Mouse (Mus musculus) embryonic facial prominence, embryonic 15.5 days (tissue): ENCODE results near the gene Tmem198b. TPM values are rescaled to one million over a fixed set of nuclear protein-coding genes. Genes with fewer than 3 reads are reported as not detected.
A peak's percentile ranks its signal among the peaks of the same experiment; 100 is the strongest.

ENCODE experiments used
- ATAC-seq: fragments of 200-750 bp; cut with Nextera tagmentation; 2 replicates; pipeline ENCODE4 v1.8.0; 2017; ENCODE audit warnings: low read depth, moderate TSS enrichment; ENCODE audit not compliant: insufficient number of reproducible peaks, low FRiP score, low TSS enrichment
- H3K27ac ChIP-seq: fragments of 300-500 bp; sonication (generic); replicated peaks from 2 replicates; pipeline ENCODE4 v1.5.1; 2015; ENCODE audit warnings: mild to moderate bottlenecking, inconsistent platforms
- H3K27me3 ChIP-seq: fragments of 300-500 bp; sonication (generic); 2 replicates; pipeline ENCODE4 v1.6.1; 2015; ENCODE audit warnings: inconsistent platforms
- H3K36me3 ChIP-seq: fragments of 300-500 bp; sonication (generic); 2 replicates; pipeline ENCODE4 v1.6.1; 2015; ENCODE audit warnings: mild to moderate bottlenecking, inconsistent platforms
- H3K4me1 ChIP-seq: fragments of 300-500 bp; sonication (generic); 2 replicates; pipeline ENCODE4 v1.6.1; 2015; ENCODE audit warnings: inconsistent platforms
- H3K4me2 ChIP-seq: fragments of 300-500 bp; sonication (generic); replicated peaks from 2 replicates; pipeline ENCODE4 v1.6.1; 2015; ENCODE audit warnings: mild to moderate bottlenecking, inconsistent platforms
- H3K4me3 ChIP-seq: fragments of 300-500 bp; sonication (generic); replicated peaks from 2 replicates; pipeline ENCODE4 v1.5.1; 2015; ENCODE audit warnings: mild to moderate bottlenecking, inconsistent platforms
- H3K9ac ChIP-seq: fragments of 300-500 bp; sonication (generic); 2 replicates; pipeline ENCODE4 v1.6.1; 2015; ENCODE audit warnings: inconsistent platforms
- H3K9me3 ChIP-seq: fragments of 300-500 bp; sonication (generic); replicated peaks from 2 replicates; pipeline ENCODE4 v1.6.1; 2016; ENCODE audit warnings: inconsistent platforms
- WGBS: fragments of 180-500 bp; shearing (Covaris S2); methylation state at CpG from one replicate; pipeline ENCODE4 v1.1.7; 2015; 5-methylcytosine and 5-hydroxymethylcytosine counted together
- polyA plus RNA-seq: library from polyadenylated mRNA; unstranded; fragments of >200 nt; fragmentation: Nextera tagmentation; extraction: Ambion mirVana; gene quantifications from 2 replicates; pipeline ENCODE4 v1.2.1, GENCODE M21; 2015

Tmem198b gene
- polyA plus RNA-seq, 1 experiment from 2014 or later = 28.1 TPM

DNA sequence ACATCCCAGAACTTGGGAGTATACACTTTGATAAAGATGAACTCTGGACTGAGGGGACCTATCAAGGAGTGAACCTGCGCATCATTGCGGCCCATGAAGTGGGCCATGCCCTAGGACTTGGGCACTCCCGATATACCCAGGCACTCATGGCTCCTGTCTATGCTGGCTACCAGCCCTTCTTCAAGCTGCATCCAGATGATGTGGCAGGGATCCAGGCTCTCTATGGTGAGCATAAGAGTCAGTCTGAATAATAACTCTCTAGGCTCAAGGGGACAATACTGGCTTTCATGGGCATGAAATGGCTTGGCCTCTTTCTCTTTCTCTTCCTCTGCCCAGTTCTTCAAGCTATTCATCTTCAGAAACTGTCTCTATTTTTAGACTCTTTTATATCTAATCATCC is 8.6 kb downstream of the Tmem198b start:
- Histone ChIP-seq H3K4me1 (no peaks in the 10 kb centered on the region), H3K9me3 (no peaks in the 10 kb centered on the region), H3K9ac (no peak overlapping the region), H3K27ac (no peak overlapping the region), H3K36me3 (peaks cover 16% of the 10 kb centered on the region), H3K4me2 (no peak overlapping the region), H3K27me3 (no peaks in the 10 kb centered on the region), H3K4me3 (no peak overlapping the region)
- ATAC-seq = no peak
- WGBS = 90% methylated on average over 3 of the region's 3 CpGs

DNA sequence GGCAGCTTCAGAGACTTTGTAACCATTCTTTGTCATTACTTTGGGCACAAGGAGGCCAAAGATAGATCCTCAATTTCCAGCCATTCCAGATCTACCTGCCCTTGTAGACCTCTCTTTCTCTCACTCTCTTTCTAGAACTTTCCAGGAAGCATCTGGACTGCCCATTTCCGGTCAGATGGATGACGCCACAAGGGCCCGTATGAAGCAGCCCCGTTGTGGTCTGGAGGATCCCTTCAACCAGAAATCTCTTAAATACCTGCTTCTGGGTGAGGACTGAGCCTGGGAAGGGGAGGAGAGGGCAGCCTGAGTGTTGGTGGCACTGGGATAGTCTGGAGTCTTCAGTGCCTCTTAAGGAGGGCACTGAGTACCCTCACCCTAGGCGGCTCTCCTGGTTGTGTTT is 9.8 kb downstream of the Tmem198b start:
- H3K27me3 ChIP-seq = no peaks in the 10 kb centered on the region
- no peaks in the 10 kb centered on the region for H3K9me3 ChIP-seq
- H3K4me3 ChIP-seq = no peak overlapping the region
- H3K36me3 ChIP-seq = peaks cover 10% of the 10 kb centered on the region; the same call in 1 of the 2 replicates
- H3K9ac ChIP-seq = no peak overlapping the region
- H3K27ac ChIP-seq = no peak overlapping the region
- 89% methylated on average over 5 of the region's 5 CpGs for WGBS
- no peak for ATAC-seq
- H3K4me1 ChIP-seq = no peaks in the 10 kb centered on the region
- no peak overlapping the region for H3K4me2 ChIP-seq

DNA sequence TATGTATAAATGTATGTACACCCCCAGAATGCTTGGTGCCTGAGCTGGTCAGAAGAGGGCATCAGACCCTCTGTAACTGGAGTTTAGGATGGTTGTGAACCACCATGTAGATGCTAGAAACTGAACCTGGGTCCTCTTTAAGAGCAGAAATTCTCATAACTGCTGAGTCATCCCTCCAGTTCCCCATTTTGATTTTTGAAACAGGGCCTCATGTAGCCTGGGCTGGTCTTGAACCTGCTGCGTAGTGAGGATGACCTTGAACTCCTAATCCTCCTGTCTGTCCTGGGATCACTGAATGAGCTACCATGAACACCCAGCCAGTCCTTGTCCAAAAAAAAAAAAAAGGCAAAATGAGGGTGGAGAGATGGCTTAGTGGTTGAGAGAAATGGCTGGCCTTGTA is 10.9 kb downstream of the Tmem198b start:
- 0 out of 2 replicates have a peak, but pooled peaks cover 3% of the 10 kb centered on the region for H3K36me3 ChIP-seq
- H3K27me3 ChIP-seq = no peaks in the 10 kb centered on the region
- H3K4me3 ChIP-seq = no peak overlapping the region
- ATAC-seq = no peak
- H3K27ac ChIP-seq = no peak overlapping the region
- no peaks in the 10 kb centered on the region for H3K9me3 ChIP-seq
- WGBS = 91% methylated on average over 1 of the region's 1 CpGs
- H3K4me1 ChIP-seq = no peaks in the 10 kb centered on the region
- H3K4me2 ChIP-seq = no peak overlapping the region
- no peak overlapping the region for H3K9ac ChIP-seq

DNA sequence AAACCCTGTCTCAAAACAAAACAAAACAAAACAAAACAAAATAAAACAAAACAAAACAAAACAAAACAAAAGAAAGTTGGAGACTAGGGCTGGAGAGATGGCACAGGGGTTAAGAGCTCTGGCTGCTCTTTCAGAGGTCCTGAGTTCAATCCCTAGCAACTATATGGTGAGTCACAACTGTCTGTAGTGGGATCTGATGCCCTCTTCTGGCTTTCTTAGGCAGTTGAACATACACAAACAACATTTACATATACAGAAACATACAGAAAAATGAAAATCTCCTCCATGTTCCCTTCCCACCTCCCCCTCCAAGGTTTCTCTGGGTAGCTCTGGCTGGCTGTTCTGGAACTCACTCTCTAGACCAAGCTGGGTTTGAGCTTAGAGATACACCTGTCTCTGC is 12.1 kb downstream of the Tmem198b start:
- H3K4me1 ChIP-seq = no peaks in the 10 kb centered on the region
- H3K4me3 ChIP-seq = no peak overlapping the region
- no peak overlapping the region for H3K27ac ChIP-seq
- no peak overlapping the region for H3K4me2 ChIP-seq
- H3K27me3 ChIP-seq = no peaks in the 10 kb centered on the region
- no peaks in the 10 kb centered on the region for H3K36me3 ChIP-seq
- H3K9me3 ChIP-seq = no peaks in the 10 kb centered on the region
- H3K9ac ChIP-seq = no peak overlapping the region
- ATAC-seq = no peak

DNA sequence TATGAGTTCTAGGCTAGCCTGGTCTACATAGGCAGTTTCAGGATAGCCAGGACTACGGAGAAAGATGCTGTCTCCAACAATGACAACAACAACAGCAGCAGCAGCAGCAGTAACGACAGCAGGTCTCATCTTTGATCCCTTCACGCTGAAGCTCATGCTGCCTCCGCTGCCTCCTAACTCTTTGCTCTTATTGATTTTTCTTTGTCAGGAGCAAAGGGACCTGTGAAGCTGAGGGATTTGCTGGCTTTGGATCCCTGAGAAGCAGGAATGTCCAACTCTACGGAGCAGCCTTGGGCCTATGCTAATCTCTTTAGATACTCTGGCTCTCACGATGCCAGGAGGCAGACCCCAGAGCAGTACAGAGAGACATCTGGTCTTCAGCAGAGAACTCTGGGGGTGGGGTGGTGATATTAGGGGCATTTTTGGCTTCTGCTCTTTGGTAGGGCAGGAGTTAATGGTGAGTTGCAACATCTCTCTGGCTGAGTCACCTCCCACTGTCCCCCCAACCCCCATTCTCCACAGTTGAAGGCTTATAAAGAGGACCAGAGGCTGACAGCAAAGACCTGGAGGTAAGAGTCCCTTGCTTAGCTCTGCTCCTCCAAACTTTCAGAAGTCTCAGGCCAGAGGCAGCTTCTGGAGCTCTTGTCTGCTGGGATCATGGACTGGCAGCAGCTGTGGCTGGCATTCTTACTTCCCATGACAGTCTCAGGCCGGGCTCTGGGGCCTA is 13.6 kb downstream of the Tmem198b start, which contains the start of gene Mmp19:
Mmp19 (plus strand) TSS at position 513 of the 727 bp plus-strand sequence.
- Histone ChIP-seq H3K27ac (no peak within 1 kb of the TSS), H3K9me3 (no peaks in the 10 kb centered on the region), H3K9ac (no peak within 1 kb of the TSS), H3K4me1 (no peaks in the 10 kb centered on the region), H3K4me3 (no peak within 1 kb of the TSS), H3K27me3 (no peaks in the 10 kb centered on the region), H3K36me3 (no peaks in the 10 kb centered on the region), H3K4me2 (no peak within 1 kb of the TSS)
- 65% methylated on average over 7 of the region's 7 CpGs for WGBS
- ATAC-seq = no peak

DNA sequence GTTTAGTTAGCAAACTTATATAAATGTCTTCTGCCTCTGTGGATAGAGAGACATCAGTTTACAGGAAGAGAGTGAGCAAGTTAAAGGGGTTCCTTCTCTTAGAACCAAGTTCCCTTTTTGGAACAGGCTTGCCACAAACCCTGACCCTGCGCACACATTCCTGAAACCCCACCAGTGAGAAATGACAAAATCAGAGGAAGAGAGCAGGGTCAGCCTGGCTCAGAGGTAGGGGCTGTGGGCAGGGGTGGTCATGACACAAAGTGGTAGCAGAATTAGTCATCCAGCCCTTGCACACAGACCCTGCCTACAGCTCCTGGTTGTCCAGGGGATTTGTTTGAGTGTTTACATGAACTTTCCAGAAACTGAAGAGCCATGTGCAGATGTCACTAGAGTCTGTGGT is 24.0 kb downstream of the Tmem198b start:
- H3K4me1 ChIP-seq = peaks cover 13% of the 10 kb centered on the region
- WGBS = 78% methylated on average over 1 of the region's 1 CpGs
- no peaks in the 10 kb centered on the region for H3K27me3 ChIP-seq
- 0 out of 2 replicates have a peak, but pooled peaks cover 5% of the 10 kb centered on the region for H3K9me3 ChIP-seq
- no peak for ATAC-seq
- no peak overlapping the region for H3K4me2 ChIP-seq
- peak overlapping the region; percentile 84 for H3K27ac ChIP-seq
- H3K9ac ChIP-seq = no peak overlapping the region
- H3K4me3 ChIP-seq = no peak overlapping the region
- no peaks in the 10 kb centered on the region for H3K36me3 ChIP-seq

DNA sequence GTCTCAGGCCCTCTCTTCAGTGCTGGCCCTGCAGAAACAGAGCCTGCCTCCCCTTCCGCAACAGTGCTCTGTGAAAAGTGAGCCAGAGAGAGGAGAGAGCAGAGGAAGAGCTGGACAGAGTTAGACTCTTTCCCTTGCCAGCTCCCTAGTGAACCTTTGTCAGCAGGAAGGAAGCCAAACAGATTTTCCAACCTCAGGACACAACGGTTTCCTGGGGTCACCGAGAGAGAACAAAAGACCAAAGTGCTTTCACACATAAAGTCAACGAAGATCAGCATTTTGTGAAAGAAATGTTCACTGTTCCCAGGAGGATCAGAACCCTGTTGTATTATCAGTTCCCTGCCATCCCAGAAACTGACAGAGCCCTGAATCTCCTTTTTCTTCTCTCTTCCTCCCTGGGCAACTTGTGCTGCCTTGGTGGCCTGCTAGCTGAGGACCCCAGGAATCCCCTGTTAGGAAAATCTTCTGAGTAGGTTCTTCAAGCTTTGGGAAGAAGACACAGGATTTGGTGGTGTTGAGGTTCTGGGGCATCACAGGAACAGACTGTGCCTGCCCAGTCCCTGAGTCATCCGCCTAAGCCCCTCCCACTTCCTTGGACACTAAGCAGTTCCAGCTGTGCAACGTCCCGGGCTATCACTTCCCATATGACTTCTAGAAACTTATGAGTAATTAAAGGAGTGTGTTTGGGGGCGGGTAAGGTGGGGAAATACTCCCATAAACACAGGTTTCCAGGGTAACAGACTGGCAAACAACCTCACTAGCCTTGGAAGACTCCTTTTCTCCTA is 25.0 kb downstream of the Tmem198b start:
- no peak overlapping the region for H3K4me2 ChIP-seq
- no peaks in the 10 kb centered on the region for H3K27me3 ChIP-seq
- H3K4me3 ChIP-seq = no peak overlapping the region
- no peak overlapping the region for H3K9ac ChIP-seq
- 15% methylated on average over 8 of the region's 8 CpGs for WGBS
- ATAC-seq = peak; percentile 93
- H3K4me1 ChIP-seq = peaks cover 13% of the 10 kb centered on the region
- peak overlapping the region; percentile 84 for H3K27ac ChIP-seq
- H3K9me3 ChIP-seq = no peaks in the 10 kb centered on the region
- no peaks in the 10 kb centered on the region for H3K36me3 ChIP-seq

DNA sequence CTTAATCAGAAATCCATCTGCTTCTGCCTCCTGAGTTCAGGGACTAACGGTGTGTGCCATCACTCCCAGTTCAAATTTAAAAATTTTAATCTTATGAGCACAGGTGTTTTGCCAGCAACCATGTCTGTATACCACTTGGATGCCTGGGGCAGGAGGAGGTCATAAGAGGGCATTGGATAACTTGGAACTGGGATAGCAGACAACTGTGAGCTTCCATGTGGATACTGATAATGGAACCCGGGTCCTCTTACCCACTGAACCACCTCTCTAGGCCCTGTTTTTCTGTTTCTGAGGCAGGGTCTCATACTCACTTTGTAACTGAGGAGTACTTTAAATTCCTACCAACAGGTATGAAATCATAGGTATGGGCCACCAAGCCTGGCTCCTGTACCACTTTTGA is 25.7 kb downstream of the Tmem198b start:
- Histone ChIP-seq H3K27ac (peak overlapping the region; percentile 84), H3K9ac (no peak overlapping the region), H3K4me3 (no peak overlapping the region), H3K9me3 (no peaks in the 10 kb centered on the region), H3K4me2 (no peak overlapping the region), H3K36me3 (no peaks in the 10 kb centered on the region), H3K27me3 (no peaks in the 10 kb centered on the region), H3K4me1 (peaks cover 13% of the 10 kb centered on the region)
- WGBS = 84% methylated on average over 2 of the region's 2 CpGs
- no peak for ATAC-seq

DNA sequence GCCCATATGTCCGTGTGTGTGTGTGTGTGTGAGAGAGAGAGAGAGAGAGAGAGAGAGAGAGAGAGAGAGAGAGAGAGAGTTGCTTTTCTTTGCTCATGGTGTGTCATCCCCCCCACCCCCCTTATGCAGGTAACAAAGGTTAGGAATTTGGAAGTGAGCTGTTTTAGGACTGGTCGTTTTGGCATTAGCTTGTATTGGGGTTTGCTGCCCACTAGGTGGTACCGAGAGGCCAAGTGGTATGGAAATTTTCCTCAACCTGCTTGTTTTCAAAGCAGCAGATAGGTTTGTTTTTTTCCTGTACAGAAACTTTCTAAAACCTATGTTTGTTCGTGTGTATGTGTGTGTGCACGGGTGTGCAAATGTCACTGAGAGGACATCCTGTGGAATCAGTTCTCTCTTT is 30.5 kb downstream of the Tmem198b start:
- no peaks in the 10 kb centered on the region for H3K36me3 ChIP-seq
- H3K9ac ChIP-seq = no peak overlapping the region
- no peaks in the 10 kb centered on the region for H3K27me3 ChIP-seq
- H3K27ac ChIP-seq = no peak overlapping the region
- H3K9me3 ChIP-seq = no peaks in the 10 kb centered on the region
- no peak overlapping the region for H3K4me3 ChIP-seq
- no peak for ATAC-seq
- H3K4me1 ChIP-seq = peaks cover 4% of the 10 kb centered on the region
- WGBS = 22% methylated on average over 5 of the region's 5 CpGs
- no peak overlapping the region for H3K4me2 ChIP-seq

DNA sequence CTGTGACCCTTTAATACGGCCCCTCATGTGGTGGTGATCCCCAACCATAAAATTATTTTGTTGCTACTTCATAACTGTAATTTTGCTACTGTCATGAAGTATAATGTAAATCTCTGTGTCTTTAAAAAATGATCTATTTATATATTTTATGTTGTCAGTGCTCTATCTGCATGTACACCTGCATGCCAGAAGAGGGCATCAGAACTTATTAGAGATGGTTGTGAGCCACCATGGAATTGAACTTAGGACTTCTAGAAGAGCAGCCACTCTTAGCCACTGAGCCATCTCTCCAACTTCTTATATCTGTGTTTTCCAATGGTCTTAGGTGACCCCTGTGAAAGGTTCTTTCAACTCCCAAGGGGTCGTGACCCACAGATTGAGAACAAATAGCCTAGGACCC is 31.3 kb downstream of the Tmem198b start:
- ATAC-seq = no peak
- Histone ChIP-seq H3K9me3 (no peaks in the 10 kb centered on the region), H3K36me3 (no peaks in the 10 kb centered on the region; the same call in 1 of the 2 replicates), H3K4me3 (no peak overlapping the region), H3K4me2 (no peak overlapping the region), H3K27me3 (no peaks in the 10 kb centered on the region), H3K9ac (no peak overlapping the region), H3K4me1 (no peaks in the 10 kb centered on the region), H3K27ac (no peak overlapping the region)
- WGBS = 79% methylated on average over 2 of the region's 2 CpGs
